Mouse (Mus musculus) hindbrain, postnatal 0 days (tissue): ENCODE results near the gene Ppl. TPM values are rescaled to one million over a fixed set of nuclear protein-coding genes. Genes with fewer than 3 reads are reported as not detected.
A peak's percentile ranks its signal among the peaks of the same experiment; 100 is the strongest.

Source experiments
- ATAC-seq: fragments of 200-750 bp; cut with Nextera tagmentation; 2 replicates; pipeline ENCODE4 v1.8.0; 2017; ENCODE audit warnings: mild to moderate bottlenecking, moderate TSS enrichment, moderate library complexity
- DNase-seq: peaks from one replicate; pipeline ENCODE4 v3.0.0-alpha.2; 2015; ENCODE audit warnings: low spot score
- H3K27ac ChIP-seq: fragments of 300-500 bp; sonication (generic); 2 replicates; pipeline ENCODE4 v1.5.1; 2014; ENCODE audit warnings: mild to moderate bottlenecking
- H3K27me3 ChIP-seq: fragments of 300-500 bp; sonication (generic); 2 replicates; pipeline ENCODE4 v1.6.1; 2014; ENCODE audit warnings: low read length, mixed read lengths; ENCODE audit not compliant: insufficient read depth
- H3K36me3 ChIP-seq: fragments of 300-500 bp; sonication (generic); 2 replicates; pipeline ENCODE4 v1.6.1; 2014; ENCODE audit warnings: low read length, mixed read lengths; ENCODE audit not compliant: insufficient read depth
- H3K4me1 ChIP-seq: fragments of 300-500 bp; sonication (generic); 2 replicates; pipeline ENCODE4 v1.6.1; 2014; ENCODE audit warnings: antibody characterized with exemption, low read length, mixed read lengths; ENCODE audit not compliant: insufficient read depth
- H3K4me2 ChIP-seq: fragments of 300-500 bp; sonication (generic); 2 replicates; pipeline ENCODE4 v1.6.1; 2014; ENCODE audit warnings: low read depth, mild to moderate bottlenecking, low read length, moderate library complexity, mixed read lengths
- H3K4me3 ChIP-seq: fragments of 300-500 bp; sonication (generic); 2 replicates; pipeline ENCODE4 v1.5.1; 2014; ENCODE audit warnings: low read length
- H3K9ac ChIP-seq: fragments of 300-500 bp; sonication (generic); replicated peaks from 2 replicates; pipeline ENCODE4 v1.6.1; 2014; ENCODE audit warnings: mild to moderate bottlenecking, low read length, moderate library complexity, mixed read lengths
- H3K9me3 ChIP-seq: fragments of 300-500 bp; sonication (generic); 2 replicates; pipeline ENCODE4 v1.6.1; 2016; ENCODE audit warnings: low read length, mixed read lengths
- CTCF ChIP-seq: IDR thresholded peaks from 2 replicates; pipeline ENCODE4 v1.5.1; 2016; ENCODE audit warnings: antibody characterized with exemption, control low read depth, low read depth
- WGBS: fragments of 180-500 bp; shearing (Covaris S2); extraction: QIAGEN DNeasy Blood & Tissue Kit; methylation state at CpG from one replicate; pipeline ENCODE4 v1.1.7; 2014; 5-methylcytosine and 5-hydroxymethylcytosine counted together
- polyA plus RNA-seq: library from polyadenylated mRNA; unstranded; fragments of >200 nt; fragmentation: Nextera tagmentation; extraction: Ambion mirVana; gene quantifications from 2 replicates; pipeline ENCODE4 v1.2.1, GENCODE M21; 2015
- total RNA-seq: library from RNA; depleted of rRNA; stranded (reverse); fragments of >200 nt; gene quantifications from 2 replicates; pipeline ENCODE4 v1.2.3, GENCODE M21; 2014; rRNA removed

The Ppl gene
- total and polyA plus RNA-seq, 2 experiments from 2014 or later, result 0.16 TPM

GRCm38 (mm10) chr16:5050251-5051110, 81.7 kb downstream of the Ppl start:
- Histone ChIP-seq H3K27me3 (no peaks in the 10 kb centered on the region), H3K4me1 (peaks cover 11% of the 10 kb centered on the region; the same call in 1 of the 2 replicates), H3K4me2 (peak overlapping the region; percentile 81), H3K4me3 (peak overlapping the region; percentile 80), H3K9ac (peak overlapping the region; percentile 75), H3K9me3 (no peaks in the 10 kb centered on the region), H3K27ac (peak overlapping the region; percentile 97), H3K36me3 (peaks cover 20% of the 10 kb centered on the region)
- 0 out of 2 replicates have a peak, but pooled peaks have one; percentile 13 for TF ChIP-seq CTCF
- peak; percentile 75 for ATAC-seq
- peak; percentile 78 for DNase-seq
- under 1% methylated on average over 78 of the region's 78 CpGs for WGBS

GRCm38 (mm10) chr16:5049774-5050234, 82.4 kb downstream of the Ppl start, which contains the start of the genes Glyr1 and Ubn1:
Gene Glyr1, minus strand, starts transcription at chr16:5049863.
Gene Ubn1, plus strand, starts transcription at chr16:5050057.
- Histone ChIP-seq H3K9ac (peak within 1 kb of the TSS; percentile 87), H3K4me1 (peaks cover 11% of the 10 kb centered on the region; the same call in 1 of the 2 replicates), H3K27me3 (no peaks in the 10 kb centered on the region), H3K27ac (peak within 1 kb of the TSS; percentile 97), H3K4me3 (peak within 1 kb of the TSS; percentile 80), H3K9me3 (no peaks in the 10 kb centered on the region), H3K36me3 (peaks cover 18% of the 10 kb centered on the region), H3K4me2 (peak within 1 kb of the TSS; percentile 83)
- 1% methylated on average over 53 of the region's 56 CpGs for WGBS
- peak; percentile 100 for ATAC-seq
- DNase-seq, result peak; percentile 100
- peak; percentile 27; the same call in 1 of the 2 replicates for TF ChIP-seq CTCF

- 1% methylated on average over 38 of the region's 38 CpGs for WGBS
- peak; percentile 60 for DNase-seq
- peaks cover 21% of the 10 kb centered on the region for H3K36me3 ChIP-seq
Measured at GRCm38 (mm10) chr16:5049182-5049773, 82.9 kb downstream of the Ppl start.

GRCm38 (mm10) chr16:5045322-5045721, 86.9 kb downstream of the Ppl start:
- 95% methylated on average over 3 of the region's 3 CpGs for WGBS
- no peak for ATAC-seq
- peaks cover 39% of the 10 kb centered on the region for H3K36me3 ChIP-seq
- DNase-seq, result no peak
- no peaks in the 10 kb centered on the region for H3K27me3 ChIP-seq
- no peak overlapping the region for H3K4me2 ChIP-seq
- H3K9ac ChIP-seq, result no peak overlapping the region
- peaks cover 9% of the 10 kb centered on the region; the same call in 1 of the 2 replicates for H3K4me1 ChIP-seq
- no peaks in the 10 kb centered on the region for H3K9me3 ChIP-seq
- no peak overlapping the region for H3K27ac ChIP-seq
- no peak overlapping the region for H3K4me3 ChIP-seq
- no peak for TF ChIP-seq CTCF

More at GRCm38 (mm10) chr16:5049182-5049773, 82.9 kb downstream of the Ppl start:
- Histone ChIP-seq H3K4me1 (peaks cover 11% of the 10 kb centered on the region; the same call in 1 of the 2 replicates), H3K27me3 (no peaks in the 10 kb centered on the region), H3K4me2 (peak overlapping the region; percentile 83), H3K9ac (peak overlapping the region; percentile 87), H3K27ac (peak overlapping the region; percentile 97), H3K4me3 (peak overlapping the region; percentile 80), H3K9me3 (no peaks in the 10 kb centered on the region)
- ATAC-seq, result peak; percentile 67
- no peak for TF ChIP-seq CTCF

- Histone ChIP-seq H3K36me3 (peaks cover 86% of the 10 kb centered on the region), H3K4me2 (no peak overlapping the region), H3K9ac (no peak overlapping the region), H3K27ac (no peak overlapping the region), H3K27me3 (no peaks in the 10 kb centered on the region), H3K4me1 (no peaks in the 10 kb centered on the region), H3K4me3 (no peak overlapping the region), H3K9me3 (no peaks in the 10 kb centered on the region)
- no peak for TF ChIP-seq CTCF
- no peak for DNase-seq
- ATAC-seq, result no peak
- 69% methylated on average over 5 of the region's 5 CpGs for WGBS
Measured at GRCm38 (mm10) chr16:5036649-5037234, 95.5 kb downstream of the Ppl start.

Other genes starting within 250 kb of the Ppl start
- gene Mgrn1, start 246.2 kb downstream of the Ppl start, total RNA-seq, result 217 and 235 TPM in 2 replicates
- gene Mgrn1, start 246.2 kb downstream of the Ppl start, polyA plus RNA-seq, result 123 and 126 TPM in 2 replicates
- 29.8 and 43.0 TPM in 2 replicates for gene Nudt16l1, start 193.7 kb downstream of the Ppl start, total RNA-seq
- gene Nudt16l1, start 193.7 kb downstream of the Ppl start, polyA plus RNA-seq, result 119 and 121 TPM in 2 replicates
- gene Anks3, start 168.2 kb downstream of the Ppl start, total RNA-seq, result 35.0 and 47.7 TPM in 2 replicates
- 38.0 and 44.1 TPM in 2 replicates for gene Anks3, start 168.2 kb downstream of the Ppl start, polyA plus RNA-seq
- gene Sept12, start 134.6 kb downstream of the Ppl start, total RNA-seq, result not detected in 2 replicates
- not detected in 2 replicates for gene Sept12, start 134.6 kb downstream of the Ppl start, polyA plus RNA-seq
- not detected in 2 replicates for gene Smim22, start 125.1 kb downstream of the Ppl start, total RNA-seq
- gene Smim22, start 125.1 kb downstream of the Ppl start, polyA plus RNA-seq, result 6.5 and 6.6 TPM in 2 replicates
- 105 and 126 TPM in 2 replicates for gene Rogdi, start 118.9 kb downstream of the Ppl start, total RNA-seq
- gene Rogdi, start 118.9 kb downstream of the Ppl start, polyA plus RNA-seq, result 142 and 148 TPM in 2 replicates
- gene Glyr1, start 82.6 kb downstream of the Ppl start, total RNA-seq, result 154 and 161 TPM in 2 replicates
- gene Glyr1, start 82.6 kb downstream of the Ppl start, polyA plus RNA-seq, result 136 and 139 TPM in 2 replicates
- gene Ubn1, start 82.4 kb downstream of the Ppl start, total RNA-seq, result 28.9 and 29.8 TPM in 2 replicates
- 7.3 and 8.2 TPM in 2 replicates for gene Ubn1, start 82.4 kb downstream of the Ppl start, polyA plus RNA-seq
- gene Sec14l5, start 14.7 kb upstream of the Ppl start, total RNA-seq, result 0.21 and 0.29 TPM in 2 replicates
- gene Sec14l5, start 14.7 kb upstream of the Ppl start, polyA plus RNA-seq, result 0.09 and 0.18 TPM in 2 replicates
- 8.5 and 10.0 TPM in 2 replicates for gene Nagpa, start 71.6 kb upstream of the Ppl start, total RNA-seq
- 7.4 and 8.6 TPM in 2 replicates for gene Nagpa, start 71.6 kb upstream of the Ppl start, polyA plus RNA-seq
- gene AU021092, start 89.9 kb upstream of the Ppl start, total RNA-seq, result 16.7 and 18.6 TPM in 2 replicates
- gene AU021092, start 89.9 kb upstream of the Ppl start, polyA plus RNA-seq, result 8.3 and 9.6 TPM in 2 replicates
- 44.4 and 53.7 TPM in 2 replicates for gene Alg1, start 101.2 kb upstream of the Ppl start, total RNA-seq
- gene Alg1, start 101.2 kb upstream of the Ppl start, polyA plus RNA-seq, result 38.9 and 40.6 TPM in 2 replicates
- 13.5 and 22.0 TPM in 2 replicates for gene Eef2kmt, start 123.6 kb upstream of the Ppl start, total RNA-seq
- gene Eef2kmt, start 123.6 kb upstream of the Ppl start, polyA plus RNA-seq, result 8.4 and 11.3 TPM in 2 replicates